Mouse (Mus musculus) limb, embryonic 14.5 days (tissue): ENCODE results near the gene Ube2b. TPM values are rescaled to one million over a fixed set of nuclear protein-coding genes. Genes with fewer than 3 reads are reported as not detected.

Source experiments
- ATAC-seq: fragments of 200-750 bp; cut with Nextera tagmentation; 2 replicates; pipeline ENCODE4 v1.8.0; 2017; ENCODE audit warnings: low read depth, moderate number of reproducible peaks, moderate TSS enrichment; ENCODE audit not compliant: low FRiP score
- DNase-seq: peaks from one replicate; pipeline ENCODE4 v3.0.0-alpha.2; 2015; ENCODE audit warnings: low spot score
- H3K27ac ChIP-seq: fragments of 300-500 bp; sonication (generic); replicated peaks from 2 replicates; pipeline ENCODE4 v1.5.1; 2014; ENCODE audit warnings: low read depth, mild to moderate bottlenecking, low read length, moderate library complexity, mixed read lengths
- H3K27me3 ChIP-seq: fragments of 300-500 bp; sonication (generic); 2 replicates; pipeline ENCODE4 v1.6.1; 2014; ENCODE audit warnings: low read length, mixed read lengths; ENCODE audit not compliant: control insufficient read depth, insufficient read depth
- H3K36me3 ChIP-seq: fragments of 300-500 bp; sonication (generic); 2 replicates; pipeline ENCODE4 v1.6.1; 2014; ENCODE audit warnings: mild to moderate bottlenecking, low read length, moderate library complexity, mixed read lengths; ENCODE audit not compliant: control insufficient read depth, insufficient read depth
- H3K4me1 ChIP-seq: fragments of 300-500 bp; sonication (generic); 2 replicates; pipeline ENCODE4 v1.6.1; 2014; ENCODE audit warnings: antibody characterized with exemption, low read length, mixed read lengths; ENCODE audit not compliant: control insufficient read depth, insufficient read depth
- H3K4me2 ChIP-seq: fragments of 300-500 bp; sonication (generic); replicated peaks from 2 replicates; pipeline ENCODE4 v1.6.1; 2014; ENCODE audit warnings: low read depth, mild to moderate bottlenecking, low read length, moderate library complexity; ENCODE audit not compliant: severe bottlenecking
- H3K4me3 ChIP-seq: fragments of 300-500 bp; sonication (generic); replicated peaks from 2 replicates; pipeline ENCODE4 v1.5.1; 2014; ENCODE audit warnings: low read length
- H3K9ac ChIP-seq: fragments of 300-500 bp; sonication (generic); 2 replicates; pipeline ENCODE4 v1.6.1; 2014; ENCODE audit warnings: mild to moderate bottlenecking, low read depth, low read length, moderate library complexity; ENCODE audit not compliant: severe bottlenecking
- H3K9me3 ChIP-seq: fragments of 300-500 bp; sonication (generic); 2 replicates; pipeline ENCODE4 v1.6.1; 2016; ENCODE audit warnings: low read length; ENCODE audit not compliant: control insufficient read depth
- POLR2A ChIP-seq: fragments of 200-500 bp; IDR thresholded peaks from 2 replicates; pipeline ENCODE4 v1.8.0; 2012; ENCODE audit warnings: inconsistent platforms, mild to moderate bottlenecking, moderate library complexity, borderline replicate concordance; ENCODE audit not compliant: insufficient read depth, insufficient read length; ENCODE audit errors: extremely low read depth
- WGBS: fragments of 180-500 bp; shearing (Covaris S2); extraction: QIAGEN DNeasy Blood & Tissue Kit; methylation state at CpG from one replicate; pipeline ENCODE4 v1.1.7; 2014; 5-methylcytosine and 5-hydroxymethylcytosine counted together
- polyA plus RNA-seq, 2 experiments: library from polyadenylated mRNA; depleted of rRNA in 1 of 2; stranded (reverse) in 1 of 2; unstranded in 1 of 2; fragments of >200 nt; fragmentation: Nextera tagmentation in 1 of 2; extraction: Ambion mirVana in 1 of 2; gene quantifications; 2 replicates each; pipeline versions ENCODE4 v1.2.1 to v1.2.3; 2012 to 2014

Gene Ube2b
- polyA plus RNA-seq, 2 experiments, result 151 to 211 TPM

GRCm38 (mm10) chr11:51960061-51960460 is 40.5 kb downstream of the Ube2b start:
- Histone ChIP-seq H3K9ac (no peak overlapping the region), H3K4me1 (no peaks in the 10 kb centered on the region), H3K9me3 (no peaks in the 10 kb centered on the region), H3K27ac (no peak overlapping the region), H3K36me3 (no peaks in the 10 kb centered on the region), H3K4me3 (no peak overlapping the region), H3K27me3 (no peaks in the 10 kb centered on the region), H3K4me2 (no peak overlapping the region)
- no peak for TF ChIP-seq POLR2A
- ATAC-seq (no peak), DNase-seq (no peak)
- 92% methylated on average over 4 of the region's 4 CpGs for WGBS

- H3K4me2 ChIP-seq, result no peak overlapping the region
- no peaks in the 10 kb centered on the region for H3K27me3 ChIP-seq
- ATAC-seq (no peak), DNase-seq (no peak)
- no peak overlapping the region for H3K27ac ChIP-seq
- no peak overlapping the region for H3K4me3 ChIP-seq
- no peaks in the 10 kb centered on the region for H3K36me3 ChIP-seq
- H3K9me3 ChIP-seq, result no peaks in the 10 kb centered on the region
- 80% methylated on average over 5 of the region's 5 CpGs for WGBS
- TF ChIP-seq POLR2A, result no peak
- H3K9ac ChIP-seq, result no peak overlapping the region
- H3K4me1 ChIP-seq, result no peaks in the 10 kb centered on the region
Observed at GRCm38 (mm10) chr11:51959511-51959910, 41.1 kb downstream of the Ube2b start.

DNA sequence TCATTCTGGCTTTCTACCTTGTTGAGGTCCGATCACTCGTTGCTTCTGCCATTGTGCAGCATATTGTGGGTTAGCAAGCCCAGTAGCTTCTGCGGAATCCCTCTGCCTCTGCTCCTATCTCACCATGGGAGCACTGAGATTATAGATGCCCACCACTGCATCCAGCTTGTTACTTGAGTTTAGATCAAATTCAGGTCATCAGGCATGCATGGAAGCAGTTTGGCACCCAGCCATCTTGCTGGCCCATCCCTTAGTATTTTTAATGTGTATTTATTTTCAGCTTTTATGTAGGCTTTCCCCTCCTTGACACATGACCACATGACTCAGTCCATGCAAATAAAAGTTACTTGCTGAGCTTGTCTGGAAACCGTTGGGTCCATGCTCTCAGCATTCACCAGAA is 42.8 kb downstream of the Ube2b start:
- no peak overlapping the region for H3K9ac ChIP-seq
- H3K4me3 ChIP-seq, result no peak overlapping the region
- no peaks in the 10 kb centered on the region for H3K9me3 ChIP-seq
- TF ChIP-seq POLR2A, result no peak
- DNase-seq (no peak), ATAC-seq (no peak)
- no peaks in the 10 kb centered on the region for H3K36me3 ChIP-seq
- no peaks in the 10 kb centered on the region for H3K27me3 ChIP-seq
- no peak overlapping the region for H3K27ac ChIP-seq
- no peaks in the 10 kb centered on the region for H3K4me1 ChIP-seq
- H3K4me2 ChIP-seq, result no peak overlapping the region
- WGBS, result 86% methylated on average over 4 of the region's 4 CpGs

- TF ChIP-seq POLR2A, result no peak
- Histone ChIP-seq H3K9ac (no peak overlapping the region), H3K36me3 (no peaks in the 10 kb centered on the region), H3K27ac (no peak overlapping the region), H3K9me3 (no peaks in the 10 kb centered on the region), H3K4me3 (no peak overlapping the region), H3K4me2 (no peak overlapping the region), H3K27me3 (no peaks in the 10 kb centered on the region), H3K4me1 (no peaks in the 10 kb centered on the region)
- ATAC-seq (no peak), DNase-seq (no peak)
- WGBS, result 79% methylated on average over 9 of the region's 9 CpGs
Observed at GRCm38 (mm10) chr11:51956112-51956511, 44.5 kb downstream of the Ube2b start.

- Histone ChIP-seq H3K27me3 (no peaks in the 10 kb centered on the region), H3K9ac (no peak overlapping the region), H3K4me3 (no peak overlapping the region), H3K4me2 (no peak overlapping the region), H3K36me3 (no peaks in the 10 kb centered on the region), H3K9me3 (no peaks in the 10 kb centered on the region), H3K27ac (no peak overlapping the region), H3K4me1 (no peaks in the 10 kb centered on the region)
- ATAC-seq, result no peak
- no peak for TF ChIP-seq POLR2A
- DNase-seq, result no peak
- 48% methylated on average over 5 of the region's 5 CpGs for WGBS
Observed at GRCm38 (mm10) chr11:51951861-51952420, 48.6 kb downstream of the Ube2b start.

- Histone ChIP-seq H3K36me3 (no peaks in the 10 kb centered on the region), H3K4me3 (no peak overlapping the region), H3K9ac (no peak overlapping the region), H3K4me1 (no peaks in the 10 kb centered on the region; the same call in 1 of the 2 replicates), H3K4me2 (no peak overlapping the region), H3K27me3 (no peaks in the 10 kb centered on the region), H3K9me3 (no peaks in the 10 kb centered on the region), H3K27ac (no peak overlapping the region)
- ATAC-seq, result no peak
- TF ChIP-seq POLR2A, result no peak
- WGBS, result 92% methylated on average over 9 of the region's 9 CpGs
- DNase-seq, result no peak
Observed at GRCm38 (mm10) chr11:51949919-51950318, 50.6 kb downstream of the Ube2b start.
